Mouse (Mus musculus): ENCODE measurements around the gene Henmt1.

Gene Henmt1

GRCm38 (mm10) chr3:108940001-108940633 is 444 bp downstream of the Henmt1 start, which contains the start of gene Gm9857:
TSS of gene Gm9857 (minus strand) at chr3:108940445.
- DNase-seq (ENCODE audit: low spot score): no peak

GRCm38 (mm10) chr3:108940996-108941395 is 1.3 kb downstream of the Henmt1 start:
- no peak for DNase-seq (ENCODE audit: low spot score)

- DNase-seq (ENCODE audit: low spot score): no peak
Observed at GRCm38 (mm10) chr3:108957976-108958375, 18.3 kb downstream of the Henmt1 start.

- DNase-seq (ENCODE audit: low spot score): no peak
Observed at GRCm38 (mm10) chr3:108959680-108960295, 20.1 kb downstream of the Henmt1 start.

- DNase-seq (ENCODE audit: low spot score): no peak
Observed at GRCm38 (mm10) chr3:108961226-108961625, 21.6 kb downstream of the Henmt1 start.

- DNase-seq (ENCODE audit: low spot score): no peak
Observed at GRCm38 (mm10) chr3:108961655-108962054, 22.0 kb downstream of the Henmt1 start.

GRCm38 (mm10) chr3:108963278-108963677 is 23.6 kb downstream of the Henmt1 start:
- DNase-seq (ENCODE audit: low spot score): no peak

- DNase-seq (ENCODE audit: low spot score): no peak
Observed at GRCm38 (mm10) chr3:108963776-108964175, 24.1 kb downstream of the Henmt1 start.

- no peak for DNase-seq (ENCODE audit: low spot score)
Observed at GRCm38 (mm10) chr3:108964361-108965044, 24.8 kb downstream of the Henmt1 start.

GRCm38 (mm10) chr3:108966051-108966450 is 26.4 kb downstream of the Henmt1 start:
- no peak for DNase-seq (ENCODE audit: low spot score)

- DNase-seq (ENCODE audit: low spot score): no peak
Observed at GRCm38 (mm10) chr3:108973980-108974660, 34.4 kb downstream of the Henmt1 start.

- no peak for DNase-seq (ENCODE audit: low spot score)
Observed at GRCm38 (mm10) chr3:108974920-108975485, 35.3 kb downstream of the Henmt1 start.

GRCm38 (mm10) chr3:108977340-108978030 is 37.8 kb downstream of the Henmt1 start:
- DNase-seq (ENCODE audit: low spot score): no peak

GRCm38 (mm10) chr3:108981946-108982345 is 42.3 kb downstream of the Henmt1 start:
- DNase-seq (ENCODE audit: low spot score): no peak

- DNase-seq (ENCODE audit: low spot score): no peak
Observed at GRCm38 (mm10) chr3:108983989-108984388, 44.3 kb downstream of the Henmt1 start.

GRCm38 (mm10) chr3:108986534-108986933 is 46.9 kb downstream of the Henmt1 start:
- DNase-seq (ENCODE audit: low spot score): no peak

GRCm38 (mm10) chr3:108987009-108987659 is 47.5 kb downstream of the Henmt1 start:
- no peak for DNase-seq (ENCODE audit: low spot score)

GRCm38 (mm10) chr3:108989971-108990548 is 50.4 kb downstream of the Henmt1 start:
- no peak for DNase-seq (ENCODE audit: low spot score)

GRCm38 (mm10) chr3:108994477-108994876 is 54.8 kb downstream of the Henmt1 start:
- no peak for DNase-seq (ENCODE audit: low spot score)

- no peak for DNase-seq (ENCODE audit: low spot score)
Observed at GRCm38 (mm10) chr3:108995379-108995778, 55.7 kb downstream of the Henmt1 start.

- DNase-seq (ENCODE audit: low spot score): no peak
Observed at GRCm38 (mm10) chr3:108997284-108997683, 57.6 kb downstream of the Henmt1 start.

Measured in spleen, adult 12 weeks (tissue).